In genomic region chr7:142386621-142387201, GRCm38 (mm10) we compare ENCODE assay signal across 8 mouse cellular contexts. TPM values are rescaled to one million over a fixed set of nuclear protein-coding genes. Genes with fewer than 3 reads are reported as not detected.
DNase-seq lines count a peak whose midpoint lies in the region; ATAC-seq and TF ChIP-seq lines count a peak whose summit lies in the region.

No protein-coding gene starts in this region.

- no peak for TF ChIP-seq POLR2A in lung, adult 2 months (IDR thresholded peaks at IDR 0.05; ENCODE audit: borderline replicate concordance, extremely low read depth, low read depth, low read length)

- no peak for TF ChIP-seq CTCF in lung, adult 2 months (IDR thresholded peaks at IDR 0.05; ENCODE audit: insufficient read depth, low read length)

- H3K9ac ChIP-seq in forebrain, embryonic 16.5 days (replicated peaks; ENCODE audit: low read depth, low read length), result peak overlapping the region; percentile 86
- peak overlapping the region; percentile 80 for H3K9ac ChIP-seq in midbrain, embryonic 16.5 days (ENCODE audit: low read depth, low read length)

- no peak overlapping the region for H3K27ac ChIP-seq in forebrain, embryonic 16.5 days (ENCODE audit: low read length)
- no peak overlapping the region for H3K27ac ChIP-seq in midbrain, embryonic 16.5 days (ENCODE audit: low read length)

- peaks cover 9% of the 10 kb centered on the region for H3K4me1 ChIP-seq in lung, adult 2 months (ENCODE audit: control insufficient read depth, insufficient read depth, low read length)
- H3K4me1 ChIP-seq in forebrain, embryonic 16.5 days (replicated peaks; ENCODE audit: control insufficient read depth, insufficient read depth, low read length), result peaks cover 17% of the 10 kb centered on the region
- H3K4me1 ChIP-seq in midbrain, embryonic 16.5 days (ENCODE audit: control insufficient read depth, insufficient read depth, low read length), result peaks cover 18% of the 10 kb centered on the region

- DNase-seq in lung, adult 2 months, result no peak
- DNase-seq in lung, postnatal 14 days, result no peak
- peak; percentile 76 for DNase-seq in adrenal gland, postnatal 14 days
- peak; percentile 28 for DNase-seq in kidney, postnatal 14 days
- DNase-seq in layer of hippocampus, postnatal 10 days (ENCODE audit: low spot score in 2 of 2), result no peak

- no peaks in the 10 kb centered on the region for H3K27me3 ChIP-seq in forebrain, embryonic 16.5 days (replicated peaks; ENCODE audit: control insufficient read depth, insufficient read depth, low read length)
- no peaks in the 10 kb centered on the region for H3K27me3 ChIP-seq in midbrain, embryonic 16.5 days (ENCODE audit: control insufficient read depth, insufficient read depth, low read depth, low read length)

- peak overlapping the region; percentile 94 for H3K4me3 ChIP-seq in lung, adult 2 months (replicated peaks; ENCODE audit: extremely low read depth, low read depth, low read length)
- peak overlapping the region; percentile 84 for H3K4me3 ChIP-seq in forebrain, embryonic 16.5 days (replicated peaks; ENCODE audit: low read length)
- peak overlapping the region; percentile 65 for H3K4me3 ChIP-seq in midbrain, embryonic 16.5 days (ENCODE audit: low read depth, low read length)

- H3K36me3 ChIP-seq in forebrain, embryonic 16.5 days (ENCODE audit: control insufficient read depth, insufficient read depth), result peaks cover 22% of the 10 kb centered on the region
- H3K36me3 ChIP-seq in midbrain, embryonic 16.5 days (ENCODE audit: control insufficient read depth, insufficient read depth, low read length), result peaks cover 18% of the 10 kb centered on the region

- H3K4me2 ChIP-seq in forebrain, embryonic 16.5 days (ENCODE audit: low read length), result peak overlapping the region; percentile 89
- peak overlapping the region; percentile 90 for H3K4me2 ChIP-seq in midbrain, embryonic 16.5 days (ENCODE audit: low read length)

- ATAC-seq in forebrain, embryonic 16.5 days, result no peak
- no peak for ATAC-seq in midbrain, embryonic 16.5 days
- no peak for ATAC-seq in granulocyte monocyte progenitor cell, adult 5-6 weeks (replicated peaks; ENCODE audit: poor library complexity, severe bottlenecking)

- WGBS in lung, adult 2 months, result 22% methylated on average over 6 of the region's 6 CpGs
- WGBS in forebrain, embryonic 16.5 days, result 70% methylated on average over 6 of the region's 6 CpGs
- 55% methylated on average over 6 of the region's 6 CpGs for WGBS in midbrain, embryonic 16.5 days

- no peaks in the 10 kb centered on the region for H3K9me3 ChIP-seq in forebrain, embryonic 16.5 days (ENCODE audit: control insufficient read depth, low read length)
- H3K9me3 ChIP-seq in midbrain, embryonic 16.5 days (replicated peaks; ENCODE audit: control insufficient read depth, low read length, poor library complexity, severe bottlenecking), result no peaks in the 10 kb centered on the region

RNA-seq across cellular contexts. Expression of gene Ctsd, which starts 1.1 kb away (rescaled TPM):
- polyA plus RNA-seq in lung, adult 2 months (2012; rRNA removed), result 689 and 921 TPM in 2 replicates
- 678 and 680 TPM in 2 replicates for total RNA-seq in adrenal gland, postnatal 14 days (2021)
- polyA plus RNA-seq in forebrain, embryonic 16.5 days (2015; fragmentation: Nextera tagmentation; extraction: Ambion mirVana), result 203 and 208 TPM in 2 replicates
- 243 and 289 TPM in 2 replicates for polyA plus RNA-seq in midbrain, embryonic 16.5 days (2015; fragmentation: Nextera tagmentation; extraction: Ambion mirVana)
- 152 and 191 TPM in 2 replicates for total RNA-seq in granulocyte monocyte progenitor cell, adult 5-6 weeks (2014; fragmentation: Nextera tagmentation)
- 128 and 144 TPM in 2 replicates for total RNA-seq in granulocyte monocyte progenitor cell, adult 5-6 weeks (2017)
- total RNA-seq in layer of hippocampus, postnatal 10 days (2021), result 100 to 1,000 TPM; 252 to 270 TPM

RNA-seq across cellular contexts. Expression of gene Gm49369, which starts 4.2 kb away (rescaled TPM):
- 0.24 TPM in 1 of 2 replicates, not detected in the other for polyA plus RNA-seq in lung, adult 2 months (2012; rRNA removed)
- 1.4 TPM in 1 of 2 replicates, not detected in the other for total RNA-seq in adrenal gland, postnatal 14 days (2021)
- polyA plus RNA-seq in forebrain, embryonic 16.5 days (2015; fragmentation: Nextera tagmentation; extraction: Ambion mirVana), result not detected in 2 replicates
- polyA plus RNA-seq in midbrain, embryonic 16.5 days (2015; fragmentation: Nextera tagmentation; extraction: Ambion mirVana), result 2.5 and 3.4 TPM in 2 replicates
- not detected in 2 replicates for total RNA-seq in granulocyte monocyte progenitor cell, adult 5-6 weeks (2014; fragmentation: Nextera tagmentation)
- total RNA-seq in granulocyte monocyte progenitor cell, adult 5-6 weeks (2017), result 38.0 and 63.2 TPM in 2 replicates
- 1 to 10 TPM in 1 of 2 experiments, not detected in 1; 6.5 TPM for total RNA-seq in layer of hippocampus, postnatal 10 days (2021)

RNA-seq across cellular contexts. Expression of gene Ifitm10, which starts 13.2 kb away (rescaled TPM):
- 48.5 and 49.1 TPM in 2 replicates for polyA plus RNA-seq in lung, adult 2 months (2012; rRNA removed)
- 3.8 and 5.1 TPM in 2 replicates for total RNA-seq in adrenal gland, postnatal 14 days (2021)
- polyA plus RNA-seq in forebrain, embryonic 16.5 days (2015; fragmentation: Nextera tagmentation; extraction: Ambion mirVana), result 2.6 and 3.8 TPM in 2 replicates
- 11.3 and 14.1 TPM in 2 replicates for polyA plus RNA-seq in midbrain, embryonic 16.5 days (2015; fragmentation: Nextera tagmentation; extraction: Ambion mirVana)
- 1.5 TPM in 1 of 2 replicates, not detected in the other for total RNA-seq in granulocyte monocyte progenitor cell, adult 5-6 weeks (2014; fragmentation: Nextera tagmentation)
- not detected in 2 replicates for total RNA-seq in granulocyte monocyte progenitor cell, adult 5-6 weeks (2017)
- total RNA-seq in layer of hippocampus, postnatal 10 days (2021), result 10 to 100 TPM; 21.0 to 24.6 TPM

RNA-seq across cellular contexts. Expression of gene Syt8, which starts 47.9 kb away (rescaled TPM):
- 0.19 and 8.6 TPM in 2 replicates for polyA plus RNA-seq in lung, adult 2 months (2012; rRNA removed)
- total RNA-seq in adrenal gland, postnatal 14 days (2021), result not detected in 2 replicates
- polyA plus RNA-seq in forebrain, embryonic 16.5 days (2015; fragmentation: Nextera tagmentation; extraction: Ambion mirVana), result not detected in 2 replicates
- polyA plus RNA-seq in midbrain, embryonic 16.5 days (2015; fragmentation: Nextera tagmentation; extraction: Ambion mirVana), result not detected in 2 replicates
- not detected in 2 replicates for total RNA-seq in granulocyte monocyte progenitor cell, adult 5-6 weeks (2014; fragmentation: Nextera tagmentation)
- total RNA-seq in granulocyte monocyte progenitor cell, adult 5-6 weeks (2017), result not detected in 2 replicates
- not detected for total RNA-seq in layer of hippocampus, postnatal 10 days (2021)

RNA-seq across cellular contexts. Expression of gene Tnni2, which starts 54.9 kb away (rescaled TPM):
- polyA plus RNA-seq in lung, adult 2 months (2012; rRNA removed), result 3.1 and 223 TPM in 2 replicates
- total RNA-seq in adrenal gland, postnatal 14 days (2021), result 0.56 and 0.67 TPM in 2 replicates
- 0.89 TPM in 1 of 2 replicates, not detected in the other for polyA plus RNA-seq in forebrain, embryonic 16.5 days (2015; fragmentation: Nextera tagmentation; extraction: Ambion mirVana)
- polyA plus RNA-seq in midbrain, embryonic 16.5 days (2015; fragmentation: Nextera tagmentation; extraction: Ambion mirVana), result 0.51 and 0.78 TPM in 2 replicates
- total RNA-seq in granulocyte monocyte progenitor cell, adult 5-6 weeks (2014; fragmentation: Nextera tagmentation), result 5.6 and 6.0 TPM in 2 replicates
- 3.0 and 8.1 TPM in 2 replicates for total RNA-seq in granulocyte monocyte progenitor cell, adult 5-6 weeks (2017)
- not detected for total RNA-seq in layer of hippocampus, postnatal 10 days (2021)

Comparison
In these comparisons a context has a peak if more than half of its experiments do, and no peak if none do; other contexts are left out.
1. DNase-seq: peak in adrenal gland, postnatal 14 days (single experiment) and kidney, postnatal 14 days (single experiment); none in lung, adult 2 months (single experiment), lung, postnatal 14 days (single experiment) and layer of hippocampus, postnatal 10 days (0 of 2).
2. Peak in every context shown above with its lines, with median percentiles within 50 percentile points of each other: H3K4me3 ChIP-seq.